ENCODE assay signal across 21 mouse cellular contexts in genomic region chr8:91318938-91319729, GRCm38 (mm10). TPM values are rescaled to one million over a fixed set of nuclear protein-coding genes. Genes with fewer than 3 reads are reported as not detected.
A peak's percentile ranks its signal among the peaks of the same experiment; 100 is the strongest.
DNase-seq lines count a peak whose midpoint lies in the region; ATAC-seq and TF ChIP-seq lines count a peak whose summit lies in the region.
"Had no signal": no experiment of that assay in that cellular context is flagged by ENCODE, and none has a peak within 500 bp of the region (broad histone marks: within the 10 kb centered on the region; RNA-seq: fewer than 3 reads in every experiment).

No protein-coding gene starts in this region.

- no peaks in the 10 kb centered on the region for H3K9me3 ChIP-seq in forebrain, embryonic 13.5 days (replicated peaks)
- no peaks in the 10 kb centered on the region for H3K9me3 ChIP-seq in forebrain, embryonic 11.5 days (ENCODE audit: control insufficient read depth, low read length)
- H3K9me3 ChIP-seq in lung, embryonic 15.5 days = no peaks in the 10 kb centered on the region
- no peaks in the 10 kb centered on the region for H3K9me3 ChIP-seq in MEL (replicated peaks; ENCODE audit: insufficient read depth, low read length)
- no peaks in the 10 kb centered on the region for H3K9me3 ChIP-seq in forebrain, postnatal 0 days (ENCODE audit: low read length)
- H3K9me3 ChIP-seq: embryonic facial prominence, embryonic 12.5 days; heart, embryonic 10.5 days; hindbrain, embryonic 13.5 days had no signal

- no peak overlapping the region for H3K9ac ChIP-seq in forebrain, embryonic 13.5 days
- H3K9ac ChIP-seq in forebrain, embryonic 11.5 days (ENCODE audit: low read length) = no peak overlapping the region
- H3K9ac ChIP-seq in lung, embryonic 15.5 days = no peak overlapping the region
- H3K9ac ChIP-seq in MEL (ENCODE audit: control insufficient read depth, low read depth, low read length, poor library complexity, severe bottlenecking) = no peak overlapping the region
- no peak overlapping the region for H3K9ac ChIP-seq in forebrain, postnatal 0 days
- H3K9ac ChIP-seq: embryonic facial prominence, embryonic 12.5 days; hindbrain, embryonic 13.5 days had no signal

- ATAC-seq in forebrain, embryonic 13.5 days = peak; percentile 55; the same call in 1 of the 2 replicates
- no peak for ATAC-seq in forebrain, embryonic 11.5 days (replicated peaks; ENCODE audit: low FRiP score)
- ATAC-seq in lung, embryonic 15.5 days (ENCODE audit: borderline replicate concordance, extremely low read depth, low FRiP score, low TSS enrichment) = peak; percentile 61; the same call in 1 of the 2 replicates
- ATAC-seq in forebrain, postnatal 0 days = peak; percentile 74; the same call in 1 of the 2 replicates
- ATAC-seq: activated CD4-positive, CD25-positive, alpha-beta regulatory T cell, adult 4 months; hindbrain, postnatal 0 days; Patski had no signal

- H3K27ac ChIP-seq in forebrain, embryonic 13.5 days = no peak overlapping the region
- no peak overlapping the region for H3K27ac ChIP-seq in forebrain, embryonic 11.5 days (ENCODE audit: low read depth, low read length)
- H3K27ac ChIP-seq in lung, embryonic 15.5 days = no peak overlapping the region
- H3K27ac ChIP-seq in MEL (ENCODE audit: control insufficient read depth, low read depth, low read length) = no peak overlapping the region
- H3K27ac ChIP-seq in forebrain, postnatal 0 days (ENCODE audit: low read depth, low read length) = no peak overlapping the region
- H3K27ac ChIP-seq: embryonic facial prominence, embryonic 12.5 days; heart, embryonic 10.5 days; hindbrain, embryonic 13.5 days; hindbrain, postnatal 0 days had no signal

- 83% methylated on average over 7 of the region's 7 CpGs for WGBS in forebrain, embryonic 13.5 days
- 86% methylated on average over 7 of the region's 7 CpGs for WGBS in forebrain, embryonic 11.5 days
- 51% methylated on average over 7 of the region's 7 CpGs for WGBS in lung, embryonic 15.5 days
- 72% methylated on average over 7 of the region's 7 CpGs for WGBS in forebrain, postnatal 0 days

- no peak overlapping the region for H3K4me2 ChIP-seq in forebrain, embryonic 13.5 days
- H3K4me2 ChIP-seq in forebrain, embryonic 11.5 days (ENCODE audit: low read depth, low read length, severe bottlenecking) = no peak overlapping the region
- no peak overlapping the region for H3K4me2 ChIP-seq in lung, embryonic 15.5 days
- no peak overlapping the region for H3K4me2 ChIP-seq in forebrain, postnatal 0 days (ENCODE audit: low read depth)
- H3K4me2 ChIP-seq: embryonic facial prominence, embryonic 12.5 days; hindbrain, embryonic 13.5 days had no signal

- no peaks in the 10 kb centered on the region for H3K36me3 ChIP-seq in forebrain, embryonic 13.5 days (ENCODE audit: poor library complexity, severe bottlenecking)
- H3K36me3 ChIP-seq in forebrain, embryonic 11.5 days (ENCODE audit: control insufficient read depth, insufficient read depth, low read length) = no peaks in the 10 kb centered on the region
- H3K36me3 ChIP-seq in lung, embryonic 15.5 days = no peaks in the 10 kb centered on the region
- H3K36me3 ChIP-seq in MEL (ENCODE audit: control insufficient read depth in 1 of 2, insufficient read depth in 2 of 2, low read length in 2 of 2) = peaks cover 0 to 24% of the 10 kb centered on the region in 2 experiments; a peak in 3 of 4 replicates
- no peaks in the 10 kb centered on the region for H3K36me3 ChIP-seq in forebrain, postnatal 0 days (ENCODE audit: insufficient read depth)
- H3K36me3 ChIP-seq: embryonic facial prominence, embryonic 12.5 days; hindbrain, embryonic 13.5 days had no signal

- no peak for TF ChIP-seq RAD21 in MEL (IDR thresholded peaks at IDR 0.05; ENCODE audit: low read depth, low read length)

- peaks cover 21% of the 10 kb centered on the region for H3K4me1 ChIP-seq in forebrain, embryonic 13.5 days
- peaks cover 5% of the 10 kb centered on the region; the same call in 1 of the 2 replicates for H3K4me1 ChIP-seq in forebrain, embryonic 11.5 days (replicated peaks; ENCODE audit: control insufficient read depth, insufficient read depth, low read length)
- H3K4me1 ChIP-seq in lung, embryonic 15.5 days = peaks cover 21% of the 10 kb centered on the region
- peaks cover 6 to 8% of the 10 kb centered on the region in 2 experiments; a peak in 3 of 4 replicates for H3K4me1 ChIP-seq in MEL (ENCODE audit: control insufficient read depth in 1 of 2, insufficient read depth in 2 of 2, low read length in 2 of 2)
- peaks cover 11% of the 10 kb centered on the region for H3K4me1 ChIP-seq in forebrain, postnatal 0 days (ENCODE audit: insufficient read depth)

- TF ChIP-seq EP300 in MEL (IDR thresholded peaks at IDR 0.05; ENCODE audit: low read depth in 1 of 2, low read length in 2 of 2) = no peak

- no peak overlapping the region for H3K4me3 ChIP-seq in forebrain, embryonic 13.5 days
- H3K4me3 ChIP-seq in forebrain, embryonic 11.5 days (ENCODE audit: low read depth, low read length) = no peak overlapping the region
- no peak overlapping the region for H3K4me3 ChIP-seq in lung, embryonic 15.5 days
- H3K4me3 ChIP-seq in MEL (ENCODE audit: control insufficient read depth in 1 of 2, insufficient read depth in 1 of 2, low read depth in 2 of 2, low read length in 2 of 2) = no peak overlapping the region
- no peak overlapping the region for H3K4me3 ChIP-seq in forebrain, postnatal 0 days (ENCODE audit: low read depth, low read length)
- H3K4me3 ChIP-seq: embryonic facial prominence, embryonic 12.5 days; heart, embryonic 10.5 days; hindbrain, embryonic 13.5 days had no signal

- peaks cover 39% of the 10 kb centered on the region for H3K79me2 ChIP-seq in MEL (ENCODE audit: control insufficient read depth, insufficient read depth, low read length, poor library complexity)

- no peaks in the 10 kb centered on the region for H3K27me3 ChIP-seq in forebrain, embryonic 13.5 days
- H3K27me3 ChIP-seq in forebrain, embryonic 11.5 days (ENCODE audit: control insufficient read depth, insufficient read depth, low read length) = no peaks in the 10 kb centered on the region
- no peaks in the 10 kb centered on the region for H3K27me3 ChIP-seq in lung, embryonic 15.5 days
- H3K27me3 ChIP-seq in MEL (ENCODE audit: control insufficient read depth in 1 of 2, insufficient read depth in 2 of 2, low read length in 2 of 2) = no peaks in the 10 kb centered on the region
- H3K27me3 ChIP-seq in forebrain, postnatal 0 days (ENCODE audit: insufficient read depth, low read length) = no peaks in the 10 kb centered on the region
- H3K27me3 ChIP-seq: embryonic facial prominence, embryonic 12.5 days; hindbrain, embryonic 13.5 days; Patski had no signal

- no peak for TF ChIP-seq CTCF in MEL (IDR thresholded peaks at IDR 0.05 in 2 of 3, conservative IDR thresholded peaks at IDR 0.05 in 1 of 3; ENCODE audit: control insufficient read depth in 1 of 3, insufficient read depth in 1 of 3, low read depth in 2 of 3, low read length in 3 of 3, poor library complexity in 1 of 3, severe bottlenecking in 1 of 3)
- TF ChIP-seq CTCF in forebrain, postnatal 0 days (IDR thresholded peaks at IDR 0.05; ENCODE audit: low read depth) = no peak

- TF ChIP-seq POLR2A in MEL (IDR thresholded peaks at IDR 0.05; ENCODE audit: control insufficient read depth in 1 of 2, insufficient read depth in 1 of 2, low read depth in 1 of 2, low read length in 2 of 2, poor library complexity in 1 of 2) = no peak

- no peak for DNase-seq in forebrain, embryonic 11.5 days (ENCODE audit: low spot score)
- DNase-seq in lung, postnatal 10 days = no peak
- peak; percentile 39 for DNase-seq in MEL (ENCODE audit: low read depth, low spot score)
- DNase-seq in forebrain, postnatal 0 days = no peak
- DNase-seq in B cell, adult 2 months = no peak
- DNase-seq: adrenal gland, postnatal 14 days; cerebellum, adult 11 months; cerebellum, adult 8-10 months; cerebellum, postnatal 14 days; gastrocnemius, postnatal 10 days; heart, adult 18-20 months; heart, postnatal 10 days; heart, postnatal 4 days had no signal

TF ChIP-seq in MEL, 35 proteins besides CTCF, POLR2A, EP300 and RAD21:
- TF ChIP-seq ZNF384 (IDR thresholded peaks at IDR 0.05; ENCODE audit: low read depth, low read length) = no peak
- no peak for TF ChIP-seq ELF1 (IDR thresholded peaks at IDR 0.05; ENCODE audit: low read depth, low read length)
- TF ChIP-seq ZMIZ1 (IDR thresholded peaks at IDR 0.05; ENCODE audit: low read depth, low read length) = no peak
- no peak for TF ChIP-seq SMC3 (IDR thresholded peaks at IDR 0.05; ENCODE audit: low read depth, low read length)
- TF ChIP-seq MYB (IDR thresholded peaks at IDR 0.05; ENCODE audit: low read depth, low read length) = no peak
- TF ChIP-seq CHD2 (IDR thresholded peaks at IDR 0.05; ENCODE audit: low read length) = no peak
- no peak for TF ChIP-seq MXI1 (IDR thresholded peaks at IDR 0.05; ENCODE audit: low read depth, low read length)
- TF ChIP-seq GATA1 (IDR thresholded peaks at IDR 0.05; ENCODE audit: low read depth, low read length) = no peak
- no peak for TF ChIP-seq ETS1 (IDR thresholded peaks at IDR 0.05; ENCODE audit: low read depth, low read length)
- TF ChIP-seq JUND (IDR thresholded peaks at IDR 0.05; ENCODE audit: low read depth, low read length) = no peak

RNA-seq across cellular contexts. Expression of gene Fto, which starts 5.8 kb away (rescaled TPM):
- 90.1 and 104 TPM in 2 replicates for polyA plus RNA-seq in forebrain, embryonic 13.5 days (2015; fragmentation: Nextera tagmentation; extraction: Ambion mirVana)
- polyA plus RNA-seq in forebrain, embryonic 11.5 days (2014; fragmentation: Nextera tagmentation; extraction: Ambion mirVana) = 109 and 111 TPM in 2 replicates
- 84.5 and 91.2 TPM in 2 replicates for polyA plus RNA-seq in lung, embryonic 15.5 days (2015; fragmentation: Nextera tagmentation; extraction: Ambion mirVana)
- 13.5 TPM in 2 replicates for total RNA-seq in MEL (2012; rRNA removed)
- polyA plus RNA-seq in MEL (2012; ENCODE audit: insufficient read depth in 1 of 2, insufficient read length in 2 of 2, low read depth in 1 of 2, low replicate concordance in 2 of 2, missing spikeins in 1 of 2) = 10 to 100 TPM in 1 of 2 experiments, not detected in 1; 41.1 TPM
- total RNA-seq in forebrain, postnatal 0 days (2014; rRNA removed) = 58.6 and 86.8 TPM in 2 replicates
- 103 and 122 TPM in 2 replicates for polyA plus RNA-seq in forebrain, postnatal 0 days (2015; fragmentation: Nextera tagmentation; extraction: Ambion mirVana)

RNA-seq across cellular contexts. Expression of gene Rpgrip1l, which starts 6.1 kb away (rescaled TPM):
- polyA plus RNA-seq in forebrain, embryonic 13.5 days (2015; fragmentation: Nextera tagmentation; extraction: Ambion mirVana) = 11.4 and 15.7 TPM in 2 replicates
- 10.4 and 13.7 TPM in 2 replicates for polyA plus RNA-seq in forebrain, embryonic 11.5 days (2014; fragmentation: Nextera tagmentation; extraction: Ambion mirVana)
- 15.0 and 16.6 TPM in 2 replicates for polyA plus RNA-seq in lung, embryonic 15.5 days (2015; fragmentation: Nextera tagmentation; extraction: Ambion mirVana)
- total RNA-seq in MEL (2012; rRNA removed) = 2.1 and 2.9 TPM in 2 replicates
- 1 to 10 TPM in 1 of 2 experiments, not detected in 1; 3.9 TPM for polyA plus RNA-seq in MEL (2012; ENCODE audit: insufficient read depth in 1 of 2, insufficient read length in 2 of 2, low read depth in 1 of 2, low replicate concordance in 2 of 2, missing spikeins in 1 of 2)
- 9.1 and 9.6 TPM in 2 replicates for total RNA-seq in forebrain, postnatal 0 days (2014; rRNA removed)
- polyA plus RNA-seq in forebrain, postnatal 0 days (2015; fragmentation: Nextera tagmentation; extraction: Ambion mirVana) = 9.1 and 9.6 TPM in 2 replicates
